Mouse (Mus musculus) liver, embryonic 14.5 days (tissue): ENCODE data around the gene Hnrnpk.

ENCODE experiments used
- CTCF ChIP-seq: IDR thresholded peaks from 2 replicates; pipeline ENCODE4 v1.5.1; 2016; ENCODE audit warnings: antibody characterized with exemption, low read depth, control low read depth
- EP300 ChIP-seq: IDR thresholded peaks from 2 replicates; pipeline ENCODE4 v1.6.1; 2016; ENCODE audit warnings: antibody characterized with exemption, low read depth

DNA sequence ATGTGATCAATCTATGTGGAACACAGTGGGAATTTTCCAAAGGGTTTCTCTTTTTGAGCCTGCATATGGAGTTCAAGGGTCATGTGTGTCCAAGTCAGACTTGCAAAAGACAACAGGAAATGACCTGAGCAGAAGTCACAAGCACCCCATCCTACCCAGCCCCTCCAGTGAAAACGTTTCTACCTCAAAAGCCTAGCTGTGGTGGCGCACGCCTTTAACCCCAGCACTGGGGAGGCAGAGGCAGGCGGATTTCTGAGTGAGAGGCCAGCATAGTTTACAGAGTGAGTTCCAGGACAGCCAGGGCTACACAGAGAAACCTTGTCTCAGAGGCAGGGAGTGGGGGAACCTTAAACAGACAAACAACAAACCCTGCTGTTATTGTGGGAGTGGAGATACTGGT lies 49.1 kb upstream of the Hnrnpk start:
- TF ChIP-seq EP300 (no peak), CTCF (no peak)
